Mouse (Mus musculus) brain, embryonic 14.5 days (tissue): Measurements from ENCODE around the gene Nfic.

ENCODE experiments used
- CTCF ChIP-seq: fragments of 200-500 bp; IDR thresholded peaks from 2 replicates; pipeline ENCODE4 v1.5.1; 2012; ENCODE audit warnings: inconsistent platforms, mild to moderate bottlenecking, moderate library complexity, borderline replicate concordance; ENCODE audit not compliant: insufficient read depth, insufficient read length; ENCODE audit errors: extremely low read depth
- POLR2A ChIP-seq: fragments of 200-500 bp; IDR thresholded peaks from 2 replicates; pipeline ENCODE4 v1.6.1; 2012; ENCODE audit warnings: mild to moderate bottlenecking, inconsistent platforms, borderline replicate concordance; ENCODE audit not compliant: poor library complexity, insufficient read depth, insufficient read length, severe bottlenecking; ENCODE audit errors: extremely low read depth

GRCm38 (mm10) chr10:81494260-81495041 is 39.0 kb upstream of the Nfic start:
- TF ChIP-seq CTCF = no peak
- TF ChIP-seq POLR2A = no peak
